13 mouse cellular contexts compared by ENCODE assay signal in the genomic region with DNA sequence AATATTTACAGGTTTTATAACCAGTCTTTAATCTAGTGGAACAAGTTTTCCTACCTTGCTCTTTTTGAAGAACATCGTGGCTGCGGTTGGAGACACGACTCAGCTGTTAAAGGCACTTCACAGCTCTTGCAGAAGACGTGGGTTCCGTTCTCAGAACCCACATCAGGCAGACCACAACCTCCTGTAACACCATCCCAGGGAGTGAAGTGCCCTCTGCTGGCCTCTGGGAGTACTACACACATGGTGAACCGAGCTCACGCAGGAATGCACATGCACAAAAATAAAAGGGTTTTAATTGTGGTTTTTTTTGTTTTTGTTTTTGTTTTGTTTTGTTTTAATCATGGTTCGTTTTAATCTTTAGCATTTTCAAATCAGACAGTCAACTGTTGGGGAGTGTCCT. TPM values are rescaled to one million over a fixed set of nuclear protein-coding genes. Genes with fewer than 3 reads are reported as not detected.
DNase-seq lines count a peak whose midpoint lies in the region; ATAC-seq and TF ChIP-seq lines count a peak whose summit lies in the region.
"Had no signal": no experiment of that assay in that cellular context is flagged by ENCODE, and none has a peak within 500 bp of the region (broad histone marks: within the 10 kb centered on the region; RNA-seq: fewer than 3 reads in every experiment).

No protein-coding gene starts in this region.

- ATAC-seq in erythroblast, adult 5-6 weeks (replicated peaks; ENCODE audit: low FRiP score, poor library complexity, severe bottlenecking), result 0 out of 2 replicates have a peak, but pooled peaks have one; percentile 41
- ATAC-seq in activated CD4-positive, CD25-positive, alpha-beta regulatory T cell, adult 4 months, result no peak

- no peaks in the 10 kb centered on the region for H3K4me1 ChIP-seq in kidney, adult 2 months (ENCODE audit: control insufficient read depth, insufficient read depth, low read length)
- peaks cover 8% of the 10 kb centered on the region for H3K4me1 ChIP-seq in E14TG2a.4 (replicated peaks; ENCODE audit: low read depth, low read length)
- H3K4me1 ChIP-seq: embryonic facial prominence, embryonic 15.5 days had no signal

- H3K36me3 ChIP-seq in kidney, adult 2 months (ENCODE audit: control insufficient read depth, insufficient read depth, low read length), result no peaks in the 10 kb centered on the region
- H3K36me3 ChIP-seq in E14TG2a.4 (ENCODE audit: insufficient read depth, low read length), result no peaks in the 10 kb centered on the region
- H3K36me3 ChIP-seq: embryonic facial prominence, embryonic 15.5 days had no signal

- no peak overlapping the region for H3K27ac ChIP-seq in kidney, adult 2 months (ENCODE audit: insufficient read depth, low read depth, low read length)
- H3K27ac ChIP-seq: embryonic facial prominence, embryonic 15.5 days; macrophage had no signal

- no peaks in the 10 kb centered on the region for H3K27me3 ChIP-seq in kidney, adult 2 months (replicated peaks; ENCODE audit: control insufficient read depth, insufficient read depth, low read length)
- peaks cover 2% of the 10 kb centered on the region for H3K27me3 ChIP-seq in E14TG2a.4 (ENCODE audit: insufficient read depth, low read length)
- H3K27me3 ChIP-seq: embryonic facial prominence, embryonic 15.5 days had no signal

- H3K9me3 ChIP-seq in E14TG2a.4 (ENCODE audit: low read length), result no peaks in the 10 kb centered on the region
- H3K9me3 ChIP-seq: embryonic facial prominence, embryonic 15.5 days had no signal

- peak; percentile 34 for TF ChIP-seq CTCF in kidney, adult 2 months (conservative IDR thresholded peaks at IDR 0.05; ENCODE audit: insufficient read depth, insufficient read length, low read depth, low read length)
- TF ChIP-seq CTCF in E14TG2a.4 (conservative IDR thresholded peaks at IDR 0.05; ENCODE audit: low read length), result peak; percentile 97

- TF ChIP-seq POLR2A in kidney, adult 2 months (IDR thresholded peaks at IDR 0.05; ENCODE audit: low read depth, low read length), result no peak

- no peak overlapping the region for H3K4me3 ChIP-seq in kidney, adult 2 months (ENCODE audit: insufficient read depth, low read depth, low read length)
- H3K4me3 ChIP-seq in E14TG2a.4 (replicated peaks; ENCODE audit: low read length), result no peak overlapping the region
- H3K4me3 ChIP-seq: embryonic facial prominence, embryonic 15.5 days had no signal

- 87% methylated on average over 8 of the region's 8 CpGs for WGBS in kidney, adult 2 months

- no peak for DNase-seq in kidney, adult 2 months
- DNase-seq in kidney, adult 8-10 months, result no peak
- peak; percentile 20 for DNase-seq in 3T3-L1 (ENCODE audit: low read depth, low spot score)
- DNase-seq in frontal cortex, postnatal 14 days (ENCODE audit: low spot score in 2 of 2), result no peak
- no peak for DNase-seq in adrenal gland, postnatal 14 days
- DNase-seq: heart, postnatal 10 days had no signal

RNA-seq across cellular contexts. Expression of a gene that starts 17.4 kb away (rescaled TPM):
- polyA plus RNA-seq in kidney, adult 2 months (2012; rRNA removed), result 0.26 and 0.34 TPM in 2 replicates
- not detected in 2 replicates for total RNA-seq in erythroblast, adult 5-6 weeks (2015; ENCODE audit: low replicate concordance)
- 4.6 TPM in 1 of 2 replicates, not detected in the other for total RNA-seq in erythroblast, adult 5-6 weeks (2017; ENCODE audit: low replicate concordance)
- 1 to 10 TPM; 4.2 to 7.1 TPM for polyA plus RNA-seq in activated CD4-positive, CD25-positive, alpha-beta regulatory T cell, adult 4 months (2017; shearing (Covaris generic))
- not detected in 2 replicates for total RNA-seq in adrenal gland, postnatal 14 days (2021)
- total RNA-seq: heart, postnatal 10 days; left cerebral cortex, postnatal 10 days had no signal
- polyA plus RNA-seq: macrophage had no signal

RNA-seq across cellular contexts. Expression of a gene that starts 18.8 kb away (rescaled TPM):
- polyA plus RNA-seq in kidney, adult 2 months (2012; rRNA removed), result 57.2 and 60.2 TPM in 2 replicates
- total RNA-seq in erythroblast, adult 5-6 weeks (2015; ENCODE audit: low replicate concordance), result 20.5 and 31.9 TPM in 2 replicates
- 37.9 and 51.6 TPM in 2 replicates for total RNA-seq in erythroblast, adult 5-6 weeks (2017; ENCODE audit: low replicate concordance)
- 10 to 100 TPM; 15.8 to 37.6 TPM for polyA plus RNA-seq in activated CD4-positive, CD25-positive, alpha-beta regulatory T cell, adult 4 months (2017; shearing (Covaris generic))
- 141 and 150 TPM in 2 replicates for total RNA-seq in adrenal gland, postnatal 14 days (2021)

RNA-seq across cellular contexts. Expression of a gene that starts 22.5 kb away (rescaled TPM):
- polyA plus RNA-seq in kidney, adult 2 months (2012; rRNA removed), result 0.58 and 3.9 TPM in 2 replicates
- total RNA-seq in erythroblast, adult 5-6 weeks (2015; ENCODE audit: low replicate concordance), result 2.7 and 3.1 TPM in 2 replicates
- total RNA-seq in erythroblast, adult 5-6 weeks (2017; ENCODE audit: low replicate concordance), result 1.4 and 2.6 TPM in 2 replicates
- 100 to 1,000 TPM in 1 of 2 experiments, 10 to 100 TPM in 1; 95.8 to 124 TPM for polyA plus RNA-seq in activated CD4-positive, CD25-positive, alpha-beta regulatory T cell, adult 4 months (2017; shearing (Covaris generic))
- total RNA-seq in adrenal gland, postnatal 14 days (2021), result 3.3 and 14.3 TPM in 2 replicates

RNA-seq across cellular contexts. Expression of a gene that starts 29.8 kb away (rescaled TPM):
- not detected in 2 replicates for polyA plus RNA-seq in kidney, adult 2 months (2012; rRNA removed)
- total RNA-seq in erythroblast, adult 5-6 weeks (2015; ENCODE audit: low replicate concordance), result not detected in 2 replicates
- total RNA-seq in erythroblast, adult 5-6 weeks (2017; ENCODE audit: low replicate concordance), result not detected in 2 replicates
- not detected for polyA plus RNA-seq in activated CD4-positive, CD25-positive, alpha-beta regulatory T cell, adult 4 months (2017; shearing (Covaris generic))
- not detected in 2 replicates for total RNA-seq in adrenal gland, postnatal 14 days (2021)
- total RNA-seq: heart, postnatal 10 days; left cerebral cortex, postnatal 10 days had no signal
- polyA plus RNA-seq: embryonic facial prominence, embryonic 15.5 days; kidney, embryonic 16.5 days; macrophage had no signal

RNA-seq across cellular contexts. Expression of a gene that starts 57.1 kb away (rescaled TPM):
- polyA plus RNA-seq in kidney, adult 2 months (2012; rRNA removed), result not detected in 2 replicates
- 1.0 and 2.5 TPM in 2 replicates for total RNA-seq in erythroblast, adult 5-6 weeks (2015; ENCODE audit: low replicate concordance)
- total RNA-seq in erythroblast, adult 5-6 weeks (2017; ENCODE audit: low replicate concordance), result 0.60 and 1.1 TPM in 2 replicates
- 1 to 10 TPM; 2.2 to 10.0 TPM for polyA plus RNA-seq in activated CD4-positive, CD25-positive, alpha-beta regulatory T cell, adult 4 months (2017; shearing (Covaris generic))
- total RNA-seq in adrenal gland, postnatal 14 days (2021), result 15.0 and 17.2 TPM in 2 replicates
- polyA plus RNA-seq: macrophage had no signal
